19 mouse cellular contexts compared by ENCODE assay signal in the genomic region with DNA sequence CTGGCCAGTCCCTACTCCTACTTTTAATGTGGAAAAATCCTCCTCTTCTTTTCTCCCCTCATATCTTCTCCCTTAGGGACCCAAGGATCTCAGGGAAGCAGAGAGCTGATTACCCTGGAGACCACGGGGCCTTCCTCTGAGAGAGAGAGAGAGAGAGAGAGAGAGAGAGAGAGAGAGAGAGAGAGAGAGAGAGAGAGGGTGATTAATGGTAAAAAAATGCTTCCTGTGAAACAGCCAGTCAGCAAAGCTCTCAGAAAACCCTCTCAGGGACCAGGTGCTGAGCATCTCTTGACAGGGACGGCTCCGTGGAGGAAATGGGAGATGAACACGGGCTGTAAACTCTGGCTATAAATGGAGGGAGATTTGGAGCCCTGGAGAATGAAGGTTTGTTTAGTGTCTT. TPM values are rescaled to one million over a fixed set of nuclear protein-coding genes. Genes with fewer than 3 reads are reported as not detected.
A peak's percentile ranks its signal among the peaks of the same experiment; 100 is the strongest.
DNase-seq lines count a peak whose midpoint lies in the region; ATAC-seq and TF ChIP-seq lines count a peak whose summit lies in the region.
"Had no signal": no experiment of that assay in that cellular context is flagged by ENCODE, and none has a peak within 500 bp of the region (broad histone marks: within the 10 kb centered on the region; RNA-seq: fewer than 3 reads in every experiment).

No protein-coding gene starts in this region.

- no peak overlapping the region for H3K4me3 ChIP-seq in kidney, postnatal 0 days (replicated peaks; ENCODE audit: low read depth, low read length)
- no peak overlapping the region for H3K4me3 ChIP-seq in neural tube, embryonic 15.5 days (replicated peaks)
- H3K4me3 ChIP-seq: embryonic facial prominence, embryonic 13.5 days; forebrain, embryonic 13.5 days; midbrain, embryonic 13.5 days had no signal

- no peak overlapping the region for H3K9ac ChIP-seq in kidney, postnatal 0 days (ENCODE audit: low read depth, low read length)
- no peak overlapping the region for H3K9ac ChIP-seq in neural tube, embryonic 15.5 days (replicated peaks)
- H3K9ac ChIP-seq: embryonic facial prominence, embryonic 13.5 days; forebrain, embryonic 13.5 days; liver, postnatal 0 days; midbrain, embryonic 13.5 days had no signal

- no peak for DNase-seq in frontal cortex, postnatal 25 days (ENCODE audit: low spot score in 2 of 2)
- peak; percentile 74 for DNase-seq in kidney, postnatal 0 days (ENCODE audit: low spot score)
- no peak for DNase-seq in kidney, adult 18-20 months
- peak; percentile 49 for DNase-seq in CD4-positive, CD25-positive, alpha-beta regulatory T cell, adult 2 months (ENCODE audit: low read depth, low spot score)
- no peak for DNase-seq in gastrocnemius, adult 8-10 months (ENCODE audit: low spot score in 2 of 2)
- DNase-seq in gastrocnemius, postnatal 10 days = no peak
- DNase-seq: cerebellum, postnatal 25 days; heart, postnatal 14 days; kidney, adult 9 months; layer of hippocampus, adult 9-11 months; liver, postnatal 0 days; right cerebral cortex, postnatal 14 days had no signal

- H3K4me2 ChIP-seq in kidney, postnatal 0 days (ENCODE audit: low read length) = no peak overlapping the region
- H3K4me2 ChIP-seq in neural tube, embryonic 15.5 days = no peak overlapping the region
- H3K4me2 ChIP-seq: embryonic facial prominence, embryonic 13.5 days; forebrain, embryonic 13.5 days; midbrain, embryonic 13.5 days had no signal

- 8% methylated on average over 4 of the region's 4 CpGs for WGBS in kidney, postnatal 0 days
- WGBS in neural tube, embryonic 15.5 days = 14% methylated on average over 4 of the region's 4 CpGs

- H3K9me3 ChIP-seq in kidney, postnatal 0 days (replicated peaks; ENCODE audit: low read length) = no peaks in the 10 kb centered on the region
- no peaks in the 10 kb centered on the region for H3K9me3 ChIP-seq in neural tube, embryonic 15.5 days (replicated peaks)
- H3K9me3 ChIP-seq: embryonic facial prominence, embryonic 13.5 days; forebrain, embryonic 13.5 days; midbrain, embryonic 13.5 days had no signal

- TF ChIP-seq CTCF in kidney, postnatal 0 days (IDR thresholded peaks at IDR 0.05; ENCODE audit: low read depth) = no peak

- no peaks in the 10 kb centered on the region for H3K27me3 ChIP-seq in kidney, postnatal 0 days (ENCODE audit: insufficient read depth, low read length)
- no peaks in the 10 kb centered on the region for H3K27me3 ChIP-seq in neural tube, embryonic 15.5 days (replicated peaks)
- H3K27me3 ChIP-seq: CH12.LX; embryonic facial prominence, embryonic 13.5 days; forebrain, embryonic 13.5 days; midbrain, embryonic 13.5 days had no signal

- 0 out of 2 replicates have a peak, but pooled peaks have one; percentile 17 for ATAC-seq in frontal cortex, adult (ENCODE audit: low TSS enrichment)
- no peak; the same call in 1 of the 2 replicates for ATAC-seq in kidney, postnatal 0 days (replicated peaks; ENCODE audit: low FRiP score, low read depth)
- ATAC-seq in neural tube, embryonic 15.5 days (ENCODE audit: low FRiP score) = no peak
- ATAC-seq: forebrain, embryonic 13.5 days; liver, postnatal 0 days; midbrain, embryonic 13.5 days had no signal

- H3K27ac ChIP-seq in kidney, postnatal 0 days = no peak overlapping the region
- H3K27ac ChIP-seq in neural tube, embryonic 15.5 days (replicated peaks) = 0 out of 2 replicates have a peak overlapping the region, but pooled peaks have one; percentile 13
- H3K27ac ChIP-seq: embryonic facial prominence, embryonic 13.5 days; forebrain, embryonic 13.5 days; macrophage; midbrain, embryonic 13.5 days had no signal

- peaks cover 4% of the 10 kb centered on the region; the same call in 1 of the 2 replicates for H3K4me1 ChIP-seq in kidney, postnatal 0 days (replicated peaks; ENCODE audit: insufficient read depth, low read length)
- H3K4me1 ChIP-seq in neural tube, embryonic 15.5 days = peaks cover 17% of the 10 kb centered on the region

- H3K36me3 ChIP-seq in kidney, postnatal 0 days (ENCODE audit: insufficient read depth, low read length) = no peaks in the 10 kb centered on the region
- 0 out of 2 replicates have a peak, but pooled peaks cover 2% of the 10 kb centered on the region for H3K36me3 ChIP-seq in neural tube, embryonic 15.5 days

RNA-seq across cellular contexts. Expression of a gene that starts 18.7 kb away (rescaled TPM):
- polyA plus RNA-seq in kidney, postnatal 0 days (2015; fragmentation: Nextera tagmentation; extraction: Ambion mirVana) = 54.7 and 59.5 TPM in 2 replicates
- 36.2 and 41.6 TPM in 2 replicates for polyA plus RNA-seq in neural tube, embryonic 15.5 days (2015; fragmentation: Nextera tagmentation; extraction: Ambion mirVana)
- 10 to 100 TPM in 3 of 4 experiments, 1 to 10 TPM in 1; 8.8 to 11.8 (median 11.6) TPM for total RNA-seq in gastrocnemius, adult 8-10 months (2022)
- 10 to 100 TPM; 39.6 to 45.7 TPM for total RNA-seq in gastrocnemius, postnatal 10 days (2021)

Comparison
In these comparisons a context has a peak if more than half of its experiments do, and no peak if none do; other contexts are left out.
1. DNase-seq: peak in kidney, postnatal 0 days (single experiment) and CD4-positive, CD25-positive, alpha-beta regulatory T cell, adult 2 months (single experiment); none in frontal cortex, postnatal 25 days (0 of 2), kidney, adult 18-20 months (single experiment), gastrocnemius, adult 8-10 months (0 of 2) and gastrocnemius, postnatal 10 days (single experiment).